Mouse (Mus musculus) A20 (cell line): ENCODE results near the gene Kcnab1.

ENCODE experiments used
- DNase-seq: peaks from one replicate; pipeline ENCODE4 v3.0.0-alpha.2; 2011; ENCODE audit warnings: low read depth, low spot score

Kcnab1 gene

DNA sequence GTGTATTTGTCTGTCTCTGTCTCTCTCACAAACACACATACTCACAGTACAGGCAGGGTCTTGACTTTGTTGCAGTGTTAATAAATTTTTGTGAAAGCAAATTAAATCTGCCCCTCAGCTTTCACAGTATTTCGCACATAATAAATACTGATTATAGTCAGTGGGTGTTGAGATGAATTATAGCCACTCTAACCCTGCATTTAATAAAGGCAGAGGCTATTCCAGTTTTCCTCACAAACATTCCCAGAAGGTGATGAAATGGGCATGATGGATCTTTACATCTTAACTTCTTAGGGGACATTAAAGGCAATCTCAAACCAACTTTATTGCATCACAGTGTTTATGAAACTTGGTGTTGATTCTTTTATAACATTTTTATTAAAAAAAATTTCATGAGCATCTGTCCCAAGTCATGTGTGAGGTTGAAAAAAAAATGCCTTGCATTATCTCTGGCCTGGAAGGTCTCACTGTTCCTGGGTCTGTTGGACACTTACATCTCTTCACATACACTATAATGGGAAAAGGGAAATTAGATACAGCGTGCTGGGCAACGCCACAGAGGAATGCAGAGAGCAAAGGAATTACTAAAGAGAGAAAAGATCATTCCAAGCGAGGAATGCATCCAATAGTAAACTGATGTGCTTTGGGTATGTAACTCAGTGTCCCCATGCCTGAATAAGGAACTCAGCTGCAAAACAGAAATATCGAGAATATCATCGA lies 95.3 kb downstream of the Kcnab1 start:
- DNase-seq, result no peak

- DNase-seq, result no peak
Observed at GRCm38 (mm10) chr3:65205539-65206020, 96.4 kb downstream of the Kcnab1 start.

- DNase-seq, result no peak
Observed at GRCm38 (mm10) chr3:65213725-65214124, 104.5 kb downstream of the Kcnab1 start.

GRCm38 (mm10) chr3:65214635-65215034 lies 105.5 kb downstream of the Kcnab1 start:
- no peak for DNase-seq

DNA sequence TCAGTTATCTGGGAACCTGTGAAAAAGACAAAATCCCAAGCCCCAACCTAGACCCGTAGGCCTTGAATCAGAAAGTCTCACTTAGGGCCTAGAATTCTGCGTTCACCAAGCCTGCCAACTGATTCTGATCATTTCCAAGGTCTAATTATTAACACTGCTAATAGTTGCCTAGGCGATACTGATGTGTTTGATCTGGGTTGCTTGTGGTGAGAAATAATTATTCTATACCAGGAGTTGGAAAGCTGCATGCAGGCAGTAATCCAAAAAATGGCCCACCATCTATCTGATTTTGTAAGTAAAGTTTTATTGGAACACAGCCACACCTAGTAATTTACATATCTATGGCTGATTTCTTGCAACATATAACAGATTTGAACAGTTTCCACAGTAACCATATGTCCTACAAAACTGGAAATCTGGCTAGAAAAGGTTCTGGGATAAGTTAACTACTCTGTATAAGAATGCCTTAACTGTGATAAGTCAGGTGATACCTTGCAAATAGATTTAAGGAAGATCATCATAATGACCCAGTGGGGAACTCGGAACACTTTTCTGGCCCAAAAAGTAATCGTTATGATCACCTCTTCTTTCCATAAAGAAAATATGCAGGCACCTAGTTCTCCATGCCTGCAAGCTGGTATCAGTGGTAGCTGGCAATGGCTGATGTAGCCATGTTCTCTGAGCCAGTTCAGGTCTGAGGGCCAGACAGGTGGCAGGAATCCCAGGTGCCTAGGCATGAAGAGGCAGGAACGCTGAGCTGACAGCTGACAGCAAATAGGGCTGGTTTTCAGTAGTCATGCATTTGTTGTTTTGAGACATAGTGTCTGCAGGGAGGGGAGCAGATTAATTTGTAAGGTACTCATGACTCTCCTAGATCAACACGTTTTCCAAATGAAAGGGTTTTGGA lies 108.7 kb downstream of the Kcnab1 start:
- DNase-seq, result no peak

DNA sequence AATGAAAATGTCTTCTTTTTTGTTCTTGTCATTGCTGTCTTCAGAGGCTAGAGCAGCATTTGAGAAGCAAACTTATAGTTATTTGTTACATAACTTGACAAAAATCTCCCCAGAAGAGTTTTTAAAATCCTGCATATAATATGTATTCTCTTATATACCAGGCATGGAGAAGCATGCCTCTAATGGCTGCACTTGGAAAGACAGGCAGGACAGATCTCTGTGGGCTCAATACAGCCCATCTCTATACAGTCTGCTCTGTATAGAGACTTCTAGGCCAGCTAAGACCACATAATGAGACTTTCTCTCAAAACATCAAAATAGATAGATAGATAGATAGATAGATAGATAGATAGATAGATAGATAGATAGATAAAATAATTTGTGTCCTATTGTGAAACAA lies 111.1 kb downstream of the Kcnab1 start:
- no peak for DNase-seq

DNA sequence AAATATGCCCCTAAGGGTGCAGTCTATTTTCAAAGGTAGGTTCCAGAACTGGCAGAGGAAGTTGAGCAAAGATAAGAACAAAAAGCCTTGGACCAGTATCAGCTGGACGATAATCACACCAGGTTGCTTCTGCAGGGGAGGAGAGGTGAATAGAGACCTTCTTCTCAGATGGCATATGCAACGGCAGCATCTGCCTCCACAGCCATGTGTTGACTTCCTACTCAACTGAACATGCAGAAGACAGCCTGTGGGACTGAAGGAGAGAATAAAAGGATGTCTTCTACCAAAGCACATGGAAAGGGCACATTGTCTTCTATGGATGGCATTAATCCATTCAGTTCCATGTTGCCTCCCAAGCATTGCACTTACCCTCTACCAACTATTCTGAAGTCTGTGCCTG lies 114.5 kb downstream of the Kcnab1 start:
- DNase-seq, result no peak

DNA sequence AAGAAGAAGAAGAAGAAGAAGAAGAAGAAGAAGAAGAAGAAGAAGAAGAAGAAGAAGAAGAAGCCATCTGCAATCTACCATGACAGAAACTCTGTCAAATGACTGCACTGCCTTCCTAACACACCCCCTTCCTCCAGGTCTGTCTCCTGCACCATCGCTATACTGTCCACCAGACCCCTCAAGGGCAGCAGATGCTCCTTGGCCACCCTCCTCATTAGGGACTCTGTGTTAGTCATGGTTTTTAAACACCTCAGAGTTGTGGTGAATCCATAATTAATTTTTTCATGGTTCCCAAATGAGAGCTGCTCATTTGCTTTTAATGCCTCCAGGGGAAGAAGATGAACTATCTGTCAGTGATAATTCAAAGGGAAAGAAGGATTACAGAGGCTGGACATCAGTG lies 121.8 kb downstream of the Kcnab1 start:
- DNase-seq, result no peak

DNA sequence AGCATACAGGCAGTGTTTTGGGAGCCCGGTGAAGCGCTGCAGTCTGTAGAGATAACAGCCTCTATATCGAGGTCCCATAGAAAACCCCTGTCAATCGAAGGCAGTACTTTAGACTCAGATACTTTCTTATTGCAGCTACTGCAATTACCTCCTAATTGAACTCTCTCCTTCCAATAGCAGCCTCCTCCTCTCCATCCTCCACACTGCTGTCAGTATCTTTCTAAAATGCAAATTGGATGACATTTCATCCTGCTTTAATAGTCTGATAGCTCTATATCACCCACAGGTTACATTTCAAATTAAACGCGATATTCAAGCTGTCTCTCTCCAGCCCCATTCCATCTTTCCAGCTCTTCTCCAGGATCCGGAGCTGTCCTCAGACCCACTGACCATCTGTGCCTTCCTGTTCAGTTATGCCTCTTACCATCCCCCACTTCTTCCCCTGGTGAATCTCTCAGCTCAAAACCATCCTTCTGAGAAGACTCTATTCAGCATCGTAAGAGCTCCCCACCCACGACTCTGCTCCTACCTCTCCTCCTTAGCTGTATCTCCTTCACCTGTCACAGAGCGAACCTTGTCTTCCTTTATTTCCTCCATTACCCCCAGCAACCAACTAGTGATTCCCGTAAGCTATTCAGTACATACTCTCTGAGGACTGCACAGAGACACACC lies 122.4 kb downstream of the Kcnab1 start:
- no peak for DNase-seq

GRCm38 (mm10) chr3:65249023-65249422 lies 139.8 kb downstream of the Kcnab1 start:
- no peak for DNase-seq

GRCm38 (mm10) chr3:65260521-65260920 lies 151.3 kb downstream of the Kcnab1 start:
- DNase-seq, result no peak

GRCm38 (mm10) chr3:65262506-65263422 lies 153.6 kb downstream of the Kcnab1 start:
- no peak for DNase-seq

- no peak for DNase-seq
Observed at GRCm38 (mm10) chr3:65273317-65273716, 164.1 kb downstream of the Kcnab1 start.

DNA sequence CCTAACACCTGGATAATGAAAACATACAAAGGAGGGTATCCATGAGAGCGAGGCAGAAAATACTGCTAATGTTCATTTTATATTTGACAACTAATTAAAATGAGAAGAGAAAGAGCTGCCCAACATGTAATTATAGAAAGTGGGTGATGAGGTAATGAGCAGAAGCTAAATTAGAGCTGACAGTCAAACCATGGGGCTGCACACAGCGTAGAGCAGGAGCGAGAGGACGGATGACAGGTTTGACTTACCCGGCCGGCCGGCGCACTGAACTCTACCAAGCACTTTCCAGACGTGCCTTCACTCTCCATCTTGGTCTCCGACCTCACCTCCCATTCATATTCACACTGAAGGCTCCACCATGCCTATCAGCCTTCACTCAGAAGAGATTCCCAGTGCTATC lies 168.6 kb downstream of the Kcnab1 start:
- no peak for DNase-seq

- DNase-seq, result no peak
Observed at GRCm38 (mm10) chr3:65283366-65283765, 174.2 kb downstream of the Kcnab1 start.

DNA sequence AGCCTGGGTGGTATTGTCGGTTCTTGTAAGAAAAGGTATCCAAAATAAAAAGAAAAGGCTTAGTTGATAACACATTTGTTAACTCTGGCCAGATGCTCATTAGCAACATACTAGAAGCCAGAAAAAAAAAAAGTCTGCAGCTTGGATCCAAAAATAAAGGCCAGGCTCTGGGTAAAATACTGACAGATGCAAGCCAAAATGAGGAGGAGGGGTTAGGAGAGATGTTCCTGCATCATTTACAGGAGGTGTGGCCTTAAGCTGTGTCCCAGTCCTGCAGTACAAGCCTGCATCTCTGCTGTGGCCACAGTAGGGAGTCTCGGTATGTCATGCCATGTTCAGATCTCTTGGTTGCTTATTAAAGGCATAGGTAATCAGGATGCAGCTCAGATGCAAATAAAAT lies 179.8 kb downstream of the Kcnab1 start:
- DNase-seq, result no peak

- no peak for DNase-seq
Observed at GRCm38 (mm10) chr3:65296996-65297395, 187.8 kb downstream of the Kcnab1 start.

DNA sequence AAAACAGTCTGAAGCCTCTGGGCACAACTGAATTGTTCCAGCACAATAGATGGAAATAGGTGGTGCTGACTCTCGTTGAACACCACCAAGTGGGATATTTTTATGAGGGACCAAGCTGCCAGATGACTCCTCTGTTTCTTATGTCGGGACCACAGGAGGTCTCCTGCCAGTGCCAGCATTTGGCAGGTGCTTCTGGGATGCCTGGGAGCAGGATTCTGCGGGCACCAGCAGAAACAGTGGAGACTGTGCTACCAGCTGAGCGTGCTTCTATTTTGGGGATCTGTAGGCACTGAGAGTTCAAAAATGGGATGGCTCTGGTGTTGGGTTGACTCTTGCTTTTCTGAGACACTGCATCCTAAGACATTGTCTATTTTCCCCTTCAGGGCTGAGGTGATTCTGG lies 190.0 kb downstream of the Kcnab1 start:
- no peak for DNase-seq

DNA sequence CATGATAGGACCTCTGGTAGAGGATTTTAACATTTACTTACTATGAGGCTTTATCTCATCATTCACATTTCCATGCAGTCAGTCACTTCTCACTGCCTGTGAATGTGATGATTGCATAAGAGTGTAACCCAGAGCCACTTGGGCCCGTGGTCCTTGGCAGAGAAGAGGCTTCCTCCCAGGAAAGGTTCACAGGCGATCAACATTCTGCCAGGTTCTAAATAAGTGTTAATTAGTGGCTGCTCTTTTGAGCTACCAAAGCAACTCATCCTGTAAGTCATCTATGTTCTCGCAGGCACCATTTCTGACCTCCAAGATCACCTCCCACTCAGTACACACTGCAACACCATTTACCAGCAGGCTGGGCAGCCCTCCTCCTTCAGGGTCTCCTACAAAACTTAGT lies 192.3 kb downstream of the Kcnab1 start:
- DNase-seq, result no peak

GRCm38 (mm10) chr3:65302559-65302958 lies 193.4 kb downstream of the Kcnab1 start:
- DNase-seq, result no peak

DNA sequence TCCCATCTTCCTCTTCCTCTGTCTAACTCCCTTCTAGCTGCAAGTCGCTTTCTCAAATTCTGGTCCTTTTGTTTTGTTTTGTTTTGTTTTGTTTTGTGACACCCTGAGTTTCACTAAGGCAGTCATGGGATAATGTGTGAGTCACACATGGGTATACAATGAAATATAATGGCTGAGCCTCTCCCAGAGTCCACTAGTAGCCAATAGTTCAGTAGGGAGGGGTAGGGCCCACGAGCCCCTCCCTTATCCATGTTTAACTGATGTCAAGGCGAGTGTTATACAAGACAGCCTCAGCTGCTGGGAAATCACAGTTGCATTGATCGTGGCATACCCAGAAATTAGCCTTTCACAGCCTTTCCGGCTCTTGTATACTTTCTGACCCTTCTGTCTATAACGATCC lies 206.7 kb downstream of the Kcnab1 start:
- DNase-seq, result no peak
